Mouse (Mus musculus) limb, embryonic 12.5 days (tissue): ENCODE data around the gene Ippk. TPM values are rescaled to one million over a fixed set of nuclear protein-coding genes. Genes with fewer than 3 reads are reported as not detected.

Source experiments
- ATAC-seq: fragments of 200-750 bp; cut with Nextera tagmentation; 2 replicates; pipeline ENCODE4 v1.8.0; 2017; ENCODE audit warnings: low read depth, moderate TSS enrichment; ENCODE audit not compliant: insufficient number of reproducible peaks, insufficient read depth, low FRiP score, low TSS enrichment
- H3K27ac ChIP-seq: fragments of 300-500 bp; sonication (generic); 2 replicates; pipeline ENCODE4 v1.5.1; 2016; ENCODE audit warnings: mild to moderate bottlenecking, moderate library complexity
- H3K27me3 ChIP-seq: fragments of 300-500 bp; sonication (generic); 2 replicates; pipeline ENCODE4 v1.6.1; 2016; ENCODE audit warnings: mild to moderate bottlenecking, moderate library complexity
- H3K36me3 ChIP-seq: fragments of 300-500 bp; sonication (generic); 2 replicates; pipeline ENCODE4 v1.6.1; 2016; ENCODE audit warnings: mild to moderate bottlenecking, moderate library complexity
- H3K4me1 ChIP-seq: fragments of 300-500 bp; sonication (generic); replicated peaks from 2 replicates; pipeline ENCODE4 v1.6.1; 2016
- H3K4me2 ChIP-seq: fragments of 300-500 bp; sonication (generic); 2 replicates; pipeline ENCODE4 v1.6.1; 2016; ENCODE audit warnings: mild to moderate bottlenecking, moderate library complexity
- H3K4me3 ChIP-seq: fragments of 300-500 bp; sonication (generic); replicated peaks from 2 replicates; pipeline ENCODE4 v1.5.1; 2016; ENCODE audit warnings: mild to moderate bottlenecking
- H3K9ac ChIP-seq: fragments of 300-500 bp; sonication (generic); replicated peaks from 2 replicates; pipeline ENCODE4 v1.6.1; 2016; ENCODE audit warnings: mild to moderate bottlenecking, moderate library complexity
- H3K9me3 ChIP-seq: fragments of 300-500 bp; sonication (generic); 2 replicates; pipeline ENCODE4 v1.6.1; 2016; ENCODE audit warnings: mild to moderate bottlenecking, moderate library complexity
- WGBS: fragments of 180-500 bp; shearing (Covaris S2); methylation state at CpG from one replicate; pipeline ENCODE4 v1.1.7; 2016; 5-methylcytosine and 5-hydroxymethylcytosine counted together
- polyA plus RNA-seq: library from polyadenylated mRNA; unstranded; fragments of >200 nt; fragmentation: Nextera tagmentation; extraction: Ambion mirVana; gene quantifications from 2 replicates; pipeline ENCODE4 v1.2.1, GENCODE M21; 2016

Ippk gene
- polyA plus RNA-seq, 1 experiment from 2014 or later = 16.4 TPM

DNA sequence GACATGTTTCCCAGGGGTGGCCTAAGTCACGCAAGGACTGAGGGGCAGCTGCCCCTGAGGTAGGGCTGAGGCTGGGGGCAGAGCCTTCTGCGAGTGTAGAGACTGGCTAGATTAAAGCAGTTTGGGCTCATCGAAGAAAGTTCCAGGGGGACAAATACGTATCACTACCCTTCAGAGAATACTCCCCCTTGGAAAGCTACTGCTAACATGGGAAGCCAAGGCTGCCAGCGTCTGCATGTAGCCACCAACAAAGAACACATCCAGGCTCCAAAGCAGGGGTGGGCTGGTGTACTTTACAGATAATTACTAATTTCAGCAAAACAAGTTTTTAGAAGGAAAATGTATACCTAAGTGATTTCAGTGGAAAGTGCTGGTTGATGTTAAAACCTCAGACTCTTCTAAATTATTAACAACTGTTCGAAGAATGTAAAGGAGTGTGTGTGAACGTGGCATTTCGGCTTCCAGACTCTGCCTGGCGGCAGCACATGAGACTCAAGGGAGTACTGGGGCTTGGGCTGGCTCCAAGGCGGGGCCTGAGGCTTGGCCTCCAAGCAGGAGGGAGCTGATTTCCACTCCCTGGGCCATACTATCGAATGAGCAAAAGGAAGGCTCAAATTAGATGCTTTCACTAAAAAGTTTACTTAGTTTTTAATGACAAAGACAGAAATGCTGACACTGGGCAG, 45.5 kb downstream of the Ippk start:
- Histone ChIP-seq H3K4me3 (no peak overlapping the region), H3K4me1 (peaks cover 24% of the 10 kb centered on the region), H3K27me3 (no peaks in the 10 kb centered on the region), H3K27ac (peak overlapping the region; percentile 92), H3K36me3 (peaks cover 33% of the 10 kb centered on the region), H3K4me2 (0 out of 2 replicates have a peak overlapping the region, but pooled peaks have one; percentile 3), H3K9me3 (no peaks in the 10 kb centered on the region), H3K9ac (peak overlapping the region; percentile 28; the same call in 1 of the 2 replicates)
- ATAC-seq = peak; percentile 87
- 50% methylated on average over 11 of the region's 11 CpGs for WGBS

DNA sequence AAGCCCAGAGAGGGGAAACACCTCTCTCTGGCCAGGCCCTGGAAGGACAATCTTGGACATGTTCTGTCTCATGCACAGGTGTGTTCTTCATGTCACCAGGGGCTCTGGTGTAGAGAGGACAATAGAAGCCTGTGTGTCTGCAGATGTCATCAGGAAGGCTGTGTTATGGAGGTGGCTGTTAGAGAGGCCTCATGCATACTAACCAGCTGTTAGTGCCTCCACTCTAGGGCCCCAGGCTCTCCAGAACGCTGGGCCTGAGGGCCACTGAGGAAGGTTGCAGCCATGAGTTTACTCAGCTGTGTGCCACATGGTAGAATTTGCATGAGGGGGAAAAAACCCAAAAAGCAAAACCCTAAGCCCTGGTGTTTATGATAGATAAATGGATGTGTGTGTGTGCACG, 46.5 kb downstream of the Ippk start:
- Histone ChIP-seq H3K27me3 (no peaks in the 10 kb centered on the region), H3K9me3 (no peaks in the 10 kb centered on the region), H3K27ac (peak overlapping the region; percentile 92), H3K9ac (no peak overlapping the region), H3K4me3 (no peak overlapping the region), H3K36me3 (peaks cover 22% of the 10 kb centered on the region), H3K4me1 (peaks cover 24% of the 10 kb centered on the region), H3K4me2 (no peak overlapping the region)
- 0 out of 2 replicates have a peak, but pooled peaks have one; percentile 17 for ATAC-seq
- WGBS = 49% methylated on average over 2 of the region's 2 CpGs

DNA sequence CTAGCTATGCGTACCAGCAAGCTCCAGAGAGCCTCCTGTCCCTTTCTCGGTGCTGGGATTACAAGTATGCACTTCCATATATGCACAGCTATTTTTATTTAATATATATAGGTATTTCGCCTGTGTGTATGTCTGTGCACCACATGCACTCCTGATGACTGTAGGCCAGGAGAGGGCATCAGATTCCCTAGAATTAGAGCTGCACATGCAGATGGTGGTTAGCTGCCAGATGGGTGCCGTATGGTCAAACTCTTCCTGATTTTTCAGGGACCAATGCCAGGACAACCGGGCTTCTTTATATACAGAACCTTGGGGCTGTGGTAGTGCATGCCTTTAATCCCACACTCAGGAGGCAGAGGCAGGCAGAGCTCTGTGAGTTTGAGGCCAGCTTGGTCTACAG, 48.0 kb downstream of the Ippk start:
- no peak overlapping the region for H3K9ac ChIP-seq
- H3K4me1 ChIP-seq = peaks cover 24% of the 10 kb centered on the region
- WGBS = 90% methylated on average over 5 of the region's 5 CpGs
- no peaks in the 10 kb centered on the region for H3K27me3 ChIP-seq
- no peak overlapping the region for H3K27ac ChIP-seq
- H3K4me2 ChIP-seq = no peak overlapping the region
- peaks cover 15% of the 10 kb centered on the region for H3K36me3 ChIP-seq
- no peak for ATAC-seq
- H3K9me3 ChIP-seq = no peaks in the 10 kb centered on the region
- no peak overlapping the region for H3K4me3 ChIP-seq

DNA sequence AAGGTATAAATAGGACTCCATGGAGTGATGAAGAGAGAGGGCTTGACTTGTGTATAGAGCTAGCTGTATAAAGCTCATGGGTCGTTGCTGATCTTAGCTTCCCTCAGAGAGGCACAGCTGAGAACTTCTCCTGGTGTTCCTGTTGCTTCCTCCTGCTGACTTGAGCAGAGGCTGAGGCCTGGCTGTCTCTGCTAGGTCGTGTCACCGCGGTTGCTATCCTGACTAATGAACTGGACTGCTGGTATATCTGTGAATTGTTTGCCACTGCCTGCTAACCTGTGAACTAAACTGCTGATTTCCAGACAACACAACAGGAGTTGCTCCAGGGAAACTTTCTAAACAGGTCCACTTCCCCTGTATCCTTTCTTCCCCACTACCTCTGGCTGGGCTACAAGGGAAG, 49.3 kb downstream of the Ippk start:
- no peaks in the 10 kb centered on the region for H3K27me3 ChIP-seq
- H3K4me2 ChIP-seq = no peak overlapping the region
- ATAC-seq = no peak
- no peak overlapping the region for H3K4me3 ChIP-seq
- 89% methylated on average over 4 of the region's 4 CpGs for WGBS
- H3K27ac ChIP-seq = no peak overlapping the region
- no peaks in the 10 kb centered on the region for H3K9me3 ChIP-seq
- peaks cover 24% of the 10 kb centered on the region for H3K4me1 ChIP-seq
- no peak overlapping the region for H3K9ac ChIP-seq
- peaks cover 2% of the 10 kb centered on the region for H3K36me3 ChIP-seq

DNA sequence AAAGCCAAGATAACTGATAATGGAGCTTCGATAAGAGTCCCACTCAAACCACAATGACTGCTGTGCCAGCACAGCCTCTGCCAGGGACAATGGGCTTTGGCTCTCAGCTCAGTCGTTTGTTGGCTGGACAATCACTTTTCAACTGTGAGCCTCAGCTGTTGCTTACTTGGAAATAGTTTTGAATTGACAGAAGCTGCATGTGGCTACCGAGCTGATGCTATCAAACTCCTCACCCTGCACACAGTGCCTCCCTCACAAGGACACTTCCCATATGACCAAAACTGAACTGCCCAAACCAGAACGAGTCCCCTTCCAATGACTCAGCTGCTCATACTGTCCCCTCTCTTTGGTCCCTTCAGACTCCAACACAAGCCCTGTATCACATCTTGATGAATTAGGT, 49.8 kb downstream of the Ippk start:
- Histone ChIP-seq H3K36me3 (no peaks in the 10 kb centered on the region), H3K27ac (no peak overlapping the region), H3K27me3 (no peaks in the 10 kb centered on the region), H3K4me2 (no peak overlapping the region), H3K4me3 (no peak overlapping the region), H3K4me1 (peaks cover 22% of the 10 kb centered on the region), H3K9me3 (no peaks in the 10 kb centered on the region), H3K9ac (no peak overlapping the region)
- 85% methylated on average over 4 of the region's 4 CpGs for WGBS
- no peak for ATAC-seq

DNA sequence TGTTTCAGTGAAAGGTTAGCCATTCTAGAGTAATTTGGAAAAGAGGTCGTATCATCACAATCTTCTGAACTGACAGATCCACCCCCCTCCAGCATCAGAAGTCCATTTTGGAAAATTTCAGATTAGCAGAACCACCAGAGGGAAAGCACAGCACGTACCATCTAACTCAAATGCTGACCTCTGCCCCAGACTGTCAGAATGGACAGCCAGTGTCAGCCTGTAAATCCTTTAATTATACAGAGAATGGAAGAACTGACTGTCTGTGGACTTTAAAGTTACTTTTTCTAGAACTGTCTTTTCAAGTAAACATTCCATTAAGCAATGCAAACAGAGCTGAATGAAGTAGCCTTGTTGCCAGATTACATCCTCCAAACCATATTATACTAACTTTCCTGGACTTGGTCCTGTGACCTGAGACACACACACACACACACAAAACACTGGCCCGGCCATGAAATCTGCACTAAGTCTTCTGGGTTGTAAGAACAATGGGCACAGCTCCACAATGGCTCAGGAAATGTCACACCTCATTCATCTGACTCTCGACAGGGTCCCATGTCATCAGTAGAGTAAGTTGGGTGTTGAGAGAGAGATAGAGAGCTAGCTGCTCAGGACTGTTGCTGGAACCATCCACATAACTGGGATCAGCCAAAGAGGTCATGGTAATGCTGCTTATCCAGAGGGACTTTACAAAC, 51.1 kb downstream of the Ippk start:
- Histone ChIP-seq H3K27ac (no peak overlapping the region), H3K4me1 (peaks cover 9% of the 10 kb centered on the region), H3K27me3 (no peaks in the 10 kb centered on the region), H3K9ac (no peak overlapping the region), H3K4me2 (no peak overlapping the region), H3K36me3 (no peaks in the 10 kb centered on the region), H3K4me3 (no peak overlapping the region), H3K9me3 (no peaks in the 10 kb centered on the region)
- no peak for ATAC-seq
- WGBS = 82% methylated on average over 4 of the region's 4 CpGs

DNA sequence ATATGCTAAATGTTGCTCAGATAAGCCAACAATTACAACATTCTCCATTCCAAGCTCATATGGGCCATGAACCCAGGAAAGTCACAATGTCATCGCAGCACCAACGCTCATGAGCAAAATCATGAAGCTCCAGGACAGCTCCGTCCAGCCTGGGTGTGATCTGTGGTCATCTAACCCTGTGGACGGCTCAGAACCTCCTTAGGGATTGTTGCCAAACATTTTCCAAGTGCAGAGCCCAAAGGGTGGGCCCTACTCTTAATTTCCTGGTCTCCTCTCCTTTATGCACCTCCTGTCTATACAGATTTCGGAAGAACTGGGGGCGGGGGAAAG, 51.6 kb downstream of the Ippk start:
- Histone ChIP-seq H3K4me1 (peaks cover 4% of the 10 kb centered on the region), H3K9me3 (no peaks in the 10 kb centered on the region), H3K27me3 (no peaks in the 10 kb centered on the region), H3K4me2 (no peak overlapping the region), H3K27ac (no peak overlapping the region), H3K9ac (no peak overlapping the region), H3K4me3 (no peak overlapping the region), H3K36me3 (no peaks in the 10 kb centered on the region)
- ATAC-seq = no peak
- 90% methylated on average over 6 of the region's 6 CpGs for WGBS

DNA sequence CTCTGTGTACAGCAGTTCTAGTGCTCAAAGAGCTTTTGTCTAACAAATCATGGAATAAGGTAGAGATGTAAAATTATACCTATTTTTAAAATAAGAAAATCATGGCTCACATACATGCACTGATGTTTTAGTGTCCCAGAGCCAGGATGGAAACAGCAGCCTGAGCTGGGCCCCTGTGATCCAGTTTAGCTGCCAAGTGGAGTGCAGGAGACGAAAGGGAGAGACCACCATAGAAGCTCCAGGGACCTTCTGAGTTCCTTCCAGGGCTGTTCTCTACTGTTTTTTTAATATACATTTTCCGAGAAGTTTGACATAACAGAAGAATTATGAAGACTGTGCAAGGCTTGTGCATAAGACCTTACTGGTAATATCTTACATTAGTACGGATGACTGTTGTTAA, 56.8 kb downstream of the Ippk start:
- 76% methylated on average over 3 of the region's 3 CpGs for WGBS
- no peaks in the 10 kb centered on the region for H3K27me3 ChIP-seq
- no peak overlapping the region for H3K4me3 ChIP-seq
- no peaks in the 10 kb centered on the region for H3K9me3 ChIP-seq
- H3K4me1 ChIP-seq = peaks cover 12% of the 10 kb centered on the region
- no peak overlapping the region for H3K9ac ChIP-seq
- no peaks in the 10 kb centered on the region for H3K36me3 ChIP-seq
- peak overlapping the region; percentile 64; the same call in 1 of the 2 replicates for H3K27ac ChIP-seq
- ATAC-seq = no peak
- H3K4me2 ChIP-seq = no peak overlapping the region

DNA sequence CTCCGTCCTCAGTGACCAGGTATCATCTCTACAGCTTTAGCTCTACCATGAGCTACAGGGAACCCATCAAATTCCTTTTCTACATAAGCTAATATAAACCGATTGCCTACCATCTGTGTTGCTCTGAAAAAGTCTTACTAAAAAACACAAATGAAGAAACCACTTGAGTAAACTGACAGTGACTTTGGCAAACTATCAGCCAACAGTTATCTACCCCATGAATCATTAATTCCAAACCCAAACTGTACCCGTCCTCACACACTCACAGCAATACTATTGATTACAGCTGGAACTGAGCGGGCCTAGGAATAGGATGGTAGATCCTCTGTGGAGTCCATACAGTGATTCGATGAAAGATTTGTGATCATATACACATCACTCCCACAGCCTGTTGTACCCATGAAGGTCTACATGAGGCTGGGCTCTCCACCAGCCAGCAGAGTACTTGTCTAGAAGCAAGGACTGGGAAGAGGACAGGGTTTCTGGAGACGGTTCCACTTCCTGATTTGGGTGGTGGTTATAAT, 57.9 kb downstream of the Ippk start:
- no peak overlapping the region for H3K4me2 ChIP-seq
- no peak for ATAC-seq
- 89% methylated on average over 6 of the region's 6 CpGs for WGBS
- no peaks in the 10 kb centered on the region for H3K9me3 ChIP-seq
- no peaks in the 10 kb centered on the region for H3K36me3 ChIP-seq
- H3K4me1 ChIP-seq = peaks cover 12% of the 10 kb centered on the region
- no peak overlapping the region for H3K9ac ChIP-seq
- H3K27ac ChIP-seq = peak overlapping the region; percentile 56; the same call in 1 of the 2 replicates
- H3K27me3 ChIP-seq = no peaks in the 10 kb centered on the region
- no peak overlapping the region for H3K4me3 ChIP-seq

DNA sequence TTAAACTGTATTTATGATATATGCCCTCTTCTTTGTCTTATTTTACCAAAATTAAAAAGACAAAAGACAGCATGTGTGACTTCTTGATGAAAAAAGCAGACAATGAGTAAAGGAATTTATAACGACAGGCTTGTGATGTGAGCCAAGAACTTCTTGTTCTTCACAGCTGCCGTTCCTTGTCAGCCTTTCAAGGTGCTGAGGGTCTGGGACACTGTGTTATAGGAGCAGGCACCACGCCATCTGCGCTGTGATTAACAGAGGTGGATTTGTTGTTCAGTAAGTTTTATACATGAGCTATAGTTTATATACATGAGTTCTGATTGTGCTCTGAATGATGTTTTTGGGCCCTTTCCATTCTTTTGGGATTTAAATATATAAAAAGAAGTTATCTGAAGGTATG, 58.4 kb downstream of the Ippk start:
- H3K9ac ChIP-seq = no peak overlapping the region
- H3K9me3 ChIP-seq = no peaks in the 10 kb centered on the region
- H3K4me3 ChIP-seq = no peak overlapping the region
- H3K27ac ChIP-seq = no peak overlapping the region
- no peaks in the 10 kb centered on the region for H3K36me3 ChIP-seq
- H3K4me2 ChIP-seq = no peak overlapping the region
- H3K4me1 ChIP-seq = peaks cover 12% of the 10 kb centered on the region
- WGBS = 71% methylated on average over 4 of the region's 4 CpGs
- no peaks in the 10 kb centered on the region for H3K27me3 ChIP-seq
- no peak for ATAC-seq

DNA sequence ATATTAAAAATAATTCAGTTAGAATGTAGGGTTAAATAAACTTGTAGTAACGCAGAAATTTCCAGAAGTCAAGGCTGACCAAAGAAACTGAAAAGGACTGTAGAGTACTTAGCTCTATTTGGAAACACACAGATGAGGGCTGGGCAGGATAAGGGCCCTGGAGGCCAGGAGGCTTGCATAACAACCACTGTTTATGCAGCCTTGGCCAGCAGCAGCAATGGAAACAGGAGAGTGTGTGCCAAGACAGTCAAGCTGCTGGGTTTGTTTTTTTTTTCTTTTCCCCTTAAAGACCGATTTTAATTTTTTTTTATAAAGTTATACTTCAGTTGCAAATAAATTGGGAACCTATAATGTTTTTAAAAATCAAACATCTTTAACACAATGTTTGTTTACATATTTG, 59.0 kb downstream of the Ippk start:
- Histone ChIP-seq H3K4me3 (no peak overlapping the region), H3K27ac (no peak overlapping the region), H3K9ac (no peak overlapping the region), H3K9me3 (no peaks in the 10 kb centered on the region), H3K27me3 (no peaks in the 10 kb centered on the region), H3K4me1 (peaks cover 13% of the 10 kb centered on the region), H3K36me3 (no peaks in the 10 kb centered on the region), H3K4me2 (no peak overlapping the region)
- 81% methylated on average over 2 of the region's 2 CpGs for whole genome bisulfite sequencing
- no peak for ATAC-seq
